Mouse (Mus musculus) left cerebral cortex, adult 6 months (tissue): ENCODE results near the gene Catsperd. TPM values are rescaled to one million over a fixed set of nuclear protein-coding genes. Genes with fewer than 3 reads are reported as not detected.

Experiments used
- long read RNA-seq, 2 experiments: library from polyadenylated mRNA; unstranded; transcript quantifications; one replicate each; pipeline ENCODE4 v2.0.0; 2019 to 2020
- polyA plus RNA-seq: library from polyadenylated mRNA; unstranded; fragments of <200 nt; fragmentation: Nextera tagmentation; gene quantifications from 2 replicates; pipeline ENCODE4 v1.2.3, GENCODE M21; 2021

Gene Catsperd
- polyA plus RNA-seq, result 0.15 and 0.34 TPM in 2 replicates
- long read RNA-seq, experiment 1, partial matches to known transcripts, result 1 of 6 reads
- long read RNA-seq, experiment 1, other reads (novel, unspliced or antisense), result 5 of 6 reads
- long read RNA-seq, experiment 2, partial matches to known transcripts, result 0 of 1 reads
- long read RNA-seq, experiment 2, other reads (novel, unspliced or antisense), result 1 of 1 reads

DNA sequence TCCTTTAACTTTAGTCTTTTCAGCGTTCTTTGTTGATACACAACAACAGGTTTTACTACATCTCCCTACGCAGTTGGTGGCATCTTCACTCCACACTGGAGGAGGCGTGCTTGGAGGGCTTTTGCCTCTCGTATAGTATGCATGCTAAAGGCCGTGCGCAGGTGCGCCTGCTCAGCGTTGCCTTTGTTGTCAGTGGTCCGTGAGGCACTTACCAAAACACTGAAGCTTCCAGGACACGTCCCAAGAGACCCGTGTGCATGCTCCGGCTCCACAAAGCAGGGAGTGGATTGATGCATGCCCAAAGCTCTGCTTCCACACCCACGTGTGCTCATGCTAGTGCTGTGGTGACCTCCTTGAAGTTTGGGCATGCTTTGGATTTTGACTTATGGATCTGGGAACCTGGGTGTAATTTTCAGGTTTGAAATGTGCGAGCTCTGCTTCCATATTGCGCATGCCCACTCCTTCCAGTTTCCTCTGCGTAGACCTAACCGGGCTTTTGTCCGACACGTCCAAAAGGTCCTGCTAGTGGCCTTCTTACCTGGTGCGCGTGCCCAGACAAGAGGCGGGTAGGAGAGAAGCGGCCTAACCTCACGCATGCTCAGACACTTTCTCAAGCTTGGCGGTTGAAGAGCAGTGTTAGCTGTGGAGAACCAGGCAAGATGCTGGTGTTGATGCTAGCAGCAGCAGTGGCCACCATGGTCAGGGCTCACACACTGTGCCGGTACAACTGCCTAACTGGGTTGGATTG lies at the start of gene Catsperd:
Gene Catsperd (plus strand): TSS at position 614 of the 748 bp plus-strand sequence.

DNA sequence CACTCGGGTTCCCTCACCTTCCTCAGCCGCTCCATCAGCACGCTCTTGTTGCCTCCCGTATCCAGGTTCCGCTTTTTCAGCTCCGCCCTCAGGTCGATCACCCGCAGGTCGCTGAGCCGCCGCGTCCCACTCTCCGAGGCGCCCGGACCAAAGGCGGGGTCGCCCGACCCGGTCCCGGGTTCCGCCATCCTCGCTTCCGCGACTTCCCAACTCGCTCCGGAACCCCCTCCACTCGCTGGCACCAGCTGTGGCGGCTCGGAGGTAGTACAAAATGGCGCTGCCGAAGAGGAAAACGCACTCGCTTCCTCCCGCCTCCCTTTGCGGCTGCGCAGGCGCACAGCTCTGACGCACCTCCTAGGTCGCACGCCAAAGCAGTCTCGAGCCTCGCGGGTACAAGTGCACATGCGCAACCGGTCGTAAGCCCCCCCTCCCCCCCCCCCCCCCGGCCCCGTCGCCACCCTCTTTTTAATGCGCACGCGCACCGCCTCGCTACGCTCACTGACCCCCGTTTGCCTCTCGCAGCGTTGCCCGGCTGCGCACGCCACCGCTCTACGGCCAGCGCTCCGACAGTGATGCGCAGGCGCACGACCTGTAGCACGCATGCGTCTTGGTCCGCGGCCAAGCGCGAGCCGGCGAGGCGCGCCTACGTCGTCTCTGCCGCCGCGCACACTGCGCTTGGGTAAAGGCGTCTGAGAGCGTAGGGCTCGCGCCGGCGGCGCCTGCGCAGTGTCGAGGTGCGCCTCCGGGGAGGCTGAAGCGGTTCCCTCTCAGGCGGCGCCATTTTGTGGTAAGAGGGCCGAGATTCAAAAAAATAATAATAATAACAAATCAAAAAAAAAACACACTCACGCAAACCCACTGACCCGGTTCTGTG lies 43.4 kb upstream of the Catsperd start, which contains the start of the genes Safb2 and Safb:
Gene Safb2 (minus strand): TSS at position 329 of the 874 bp plus-strand sequence.
Gene Safb (plus strand): TSS at position 569 of the 874 bp plus-strand sequence.

DNA sequence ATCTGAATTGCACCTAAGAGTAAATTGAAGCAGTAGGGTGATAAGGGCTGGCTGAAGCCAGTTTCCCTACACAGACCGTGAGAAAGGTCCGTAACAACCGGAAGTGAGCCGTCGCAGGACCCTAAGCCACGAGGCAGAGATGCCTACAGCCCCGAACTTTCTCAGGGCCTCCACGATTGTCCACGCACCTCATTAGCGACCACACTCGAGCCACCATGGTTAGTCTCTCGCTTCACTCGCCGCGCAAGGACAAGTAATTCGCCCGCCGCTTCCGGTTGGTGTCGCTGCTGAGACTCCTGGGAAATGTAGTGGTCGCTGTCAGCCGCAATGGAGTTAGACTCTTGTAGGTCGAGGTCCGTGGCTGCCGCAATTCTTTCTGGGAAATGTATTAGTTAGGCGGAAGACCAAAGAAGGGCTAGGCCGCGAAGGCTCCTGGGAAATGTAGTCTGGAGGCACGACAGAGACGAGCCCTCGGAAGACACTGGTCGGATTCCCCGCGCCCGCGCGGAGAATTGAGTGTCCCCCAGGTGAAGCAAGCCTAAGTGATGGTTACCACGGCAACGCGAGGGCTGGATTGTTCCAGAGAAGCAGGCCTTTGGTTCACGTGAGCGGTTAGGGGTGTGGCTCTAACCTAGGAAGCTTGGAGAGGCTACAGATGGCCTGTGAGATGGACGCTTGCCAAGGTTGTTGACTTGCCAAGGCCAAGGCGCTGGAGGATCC lies 18.3 kb upstream of the Catsperd start, which contains the start of gene 2410015M20Rik:
Gene 2410015M20Rik (minus strand): TSS at position 320 of the 720 bp plus-strand sequence.

DNA sequence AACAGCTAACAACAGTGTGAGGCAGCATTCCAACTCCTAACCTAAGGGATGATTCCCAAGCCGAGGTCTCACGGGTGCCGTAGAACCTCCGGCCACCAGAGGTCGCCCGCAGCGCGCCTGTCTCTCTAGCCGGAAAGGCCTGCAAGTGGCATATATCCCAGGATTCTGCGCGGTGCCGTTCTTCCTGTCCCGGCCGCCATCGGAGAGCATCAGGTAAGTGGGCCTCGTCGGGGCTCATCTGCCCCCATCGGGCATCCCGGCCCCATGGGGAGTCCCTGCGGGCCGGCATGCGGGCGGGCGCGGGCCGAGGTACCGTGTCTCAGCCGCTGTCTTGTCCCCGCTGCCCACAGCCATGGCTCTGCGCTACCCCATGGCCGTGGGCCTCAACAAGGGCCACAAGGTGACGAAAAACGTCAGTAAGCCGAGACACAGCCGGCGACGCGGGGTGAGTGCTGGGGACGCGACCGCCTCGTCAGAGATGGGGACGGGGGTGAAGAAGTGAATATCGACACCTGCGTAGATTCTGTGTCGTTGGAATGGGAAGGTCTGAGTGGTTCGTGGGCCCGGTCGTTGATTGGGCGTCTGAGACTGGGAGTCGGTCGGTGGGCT lies 14.6 kb upstream of the Catsperd start, which contains the start of gene Rpl36:
Gene Rpl36 (plus strand): TSS at position 181 of the 609 bp plus-strand sequence.

DNA sequence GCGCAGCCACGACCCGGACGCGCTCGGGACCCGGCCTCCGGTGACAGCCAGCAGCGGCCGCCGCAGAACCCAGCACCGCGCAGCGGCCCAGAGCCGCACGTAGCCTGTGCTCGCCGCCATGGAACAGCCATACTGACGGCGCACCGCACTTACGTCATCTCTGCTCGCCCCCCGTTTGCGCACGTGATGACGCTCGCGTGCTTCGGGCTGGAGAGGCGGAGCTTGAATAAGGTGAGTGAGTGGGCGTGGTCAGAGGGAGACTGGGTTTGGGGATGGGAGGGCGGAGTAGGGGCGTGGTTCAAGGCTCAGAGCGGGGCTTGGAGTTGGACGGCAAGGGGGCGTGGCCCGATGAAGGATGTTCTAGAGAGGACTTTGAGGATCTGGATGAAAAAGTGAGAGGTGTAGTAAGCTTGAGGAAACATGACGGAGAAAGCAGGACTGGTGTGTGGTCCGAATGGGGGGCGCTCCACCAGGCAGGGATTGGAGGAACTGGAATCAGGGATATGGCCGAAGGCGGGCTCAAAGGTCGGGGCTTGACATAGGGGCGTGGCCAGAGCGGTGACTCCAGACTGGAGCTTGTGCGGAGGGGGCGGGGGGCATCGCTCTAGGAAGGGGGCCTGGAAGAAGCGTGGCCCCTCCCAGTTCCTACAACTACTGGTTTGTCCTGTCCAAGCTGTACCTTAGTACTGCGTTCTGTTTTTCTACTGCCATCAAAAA lies 1.0 kb upstream of the Catsperd start, which contains the start of gene Lonp1:
Gene Lonp1 (minus strand): TSS at position 134 of the 717 bp plus-strand sequence.

DNA sequence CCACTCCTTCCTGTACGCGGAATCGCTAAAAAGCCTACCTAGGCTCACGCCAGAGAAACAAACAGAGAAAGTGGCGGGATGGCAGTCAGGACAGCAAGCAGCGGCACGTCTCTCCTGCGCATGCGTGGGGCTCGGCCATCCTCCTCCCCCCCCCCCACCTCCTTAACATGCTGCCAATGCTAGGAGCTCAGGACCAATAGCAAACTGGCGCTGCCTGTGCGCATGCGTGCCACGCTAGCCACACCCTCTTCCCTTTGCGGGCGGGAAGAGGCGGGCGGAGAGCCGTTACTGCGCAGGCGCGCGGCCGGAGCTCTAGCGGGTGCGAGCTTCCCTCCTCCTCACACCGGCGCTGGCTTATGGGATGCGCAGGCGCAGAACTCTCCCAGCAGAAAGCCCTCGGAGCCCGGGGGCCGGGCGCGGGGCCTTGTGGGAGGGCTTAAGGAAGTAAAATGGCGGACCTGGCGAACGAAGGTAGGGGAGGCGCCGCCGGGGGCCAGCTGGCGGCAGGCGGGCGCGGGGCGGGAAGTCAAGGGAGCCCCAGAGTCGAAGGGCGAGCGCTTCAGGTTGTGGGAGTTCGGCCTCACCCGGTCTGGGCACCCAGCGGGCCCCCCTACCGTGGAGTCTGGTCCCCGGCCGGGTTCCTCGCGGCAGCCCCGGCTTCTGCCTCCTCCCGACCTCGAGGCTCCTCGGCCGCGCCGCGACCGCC lies 45.2 kb downstream of the Catsperd start, which contains the start of gene Ranbp3:
Gene Ranbp3 (plus strand): TSS at position 354 of the 706 bp plus-strand sequence.

Other genes starting within 250 kb of the Catsperd start
- 125 and 188 TPM in 2 replicates for gene Ptprs, start 151.7 kb upstream of the Catsperd start, polyA plus RNA-seq
- not detected in 2 replicates for gene Znrf4, start 115.7 kb upstream of the Catsperd start, polyA plus RNA-seq
- gene Gm20219, start 73.8 kb upstream of the Catsperd start, polyA plus RNA-seq, result not detected in 2 replicates
- gene Safb2, start 43.6 kb upstream of the Catsperd start, polyA plus RNA-seq, result 12.8 and 17.3 TPM in 2 replicates
- gene Safb, start 43.3 kb upstream of the Catsperd start, polyA plus RNA-seq, result 36.0 and 38.2 TPM in 2 replicates
- 448 and 559 TPM in 2 replicates for gene 2410015M20Rik, start 18.4 kb upstream of the Catsperd start, polyA plus RNA-seq
- 1,951 and 2,168 TPM in 2 replicates for gene Rpl36, start 14.7 kb upstream of the Catsperd start, polyA plus RNA-seq
- 24.7 and 30.3 TPM in 2 replicates for gene Lonp1, start 1.3 kb upstream of the Catsperd start, polyA plus RNA-seq
- gene Ranbp3, start 45.2 kb downstream of the Catsperd start, polyA plus RNA-seq, result 43.8 and 58.2 TPM in 2 replicates
- gene Ndufa11, start 89.6 kb downstream of the Catsperd start, polyA plus RNA-seq, result 982 and 1,143 TPM in 2 replicates
- 9.5 and 9.6 TPM in 2 replicates for gene Vmac, start 89.9 kb downstream of the Catsperd start, polyA plus RNA-seq
- gene Nrtn, start 129.4 kb downstream of the Catsperd start, polyA plus RNA-seq, result 3.3 and 6.1 TPM in 2 replicates
- gene Dus3l, start 136.6 kb downstream of the Catsperd start, polyA plus RNA-seq, result 24.7 and 26.8 TPM in 2 replicates
- 0.29 TPM in 1 of 2 replicates, not detected in the other for gene Prr22, start 142.1 kb downstream of the Catsperd start, polyA plus RNA-seq
- gene Rfx2, start 202.9 kb downstream of the Catsperd start, polyA plus RNA-seq, result 1.0 and 1.1 TPM in 2 replicates
- not detected in 2 replicates for gene Acsbg2, start 246.3 kb downstream of the Catsperd start, polyA plus RNA-seq
- gene 1700061G19Rik, start 247.3 kb downstream of the Catsperd start, polyA plus RNA-seq, result 0.07 and 0.13 TPM in 2 replicates